Mouse (Mus musculus) G1E-ER4 (cell line): ENCODE measurements around the gene Zfp952. TPM values are rescaled to one million over a fixed set of nuclear protein-coding genes. Genes with fewer than 3 reads are reported as not detected.

Source experiments
- GATA1 ChIP-seq: IDR thresholded peaks from one replicate; pipeline ENCODE4 v1.8.0; 2012; ENCODE audit warnings: low read length, inconsistent platforms
- polyA plus RNA-seq: library from polyadenylated mRNA; stranded (reverse); fragments of >175 nt; gene quantifications from 2 replicates; pipeline ENCODE4 v1.2.3, GENCODE M21; 2012

Gene Zfp952
- polyA plus RNA-seq, result 0.13 and 0.15 TPM in 2 replicates

GRCm38 (mm10) chr17:32992699-32993474 is at the start of gene Zfp952:
Gene Zfp952, plus strand, starts transcription at chr17:32993129.
- no peak for TF ChIP-seq GATA1

- no peak for TF ChIP-seq GATA1
Observed at GRCm38 (mm10) chr17:32943661-32944060, 49.3 kb upstream of the Zfp952 start.

GRCm38 (mm10) chr17:32944402-32945035 is 48.4 kb upstream of the Zfp952 start:
- no peak for TF ChIP-seq GATA1

GRCm38 (mm10) chr17:32946716-32947115 is 46.2 kb upstream of the Zfp952 start:
- no peak for TF ChIP-seq GATA1

- no peak for TF ChIP-seq GATA1
Observed at GRCm38 (mm10) chr17:32947215-32947914, 45.6 kb upstream of the Zfp952 start, which contains the start of gene Cyp4f13. Gene Cyp4f13, minus strand, starts transcription at chr17:32947402.

- TF ChIP-seq GATA1, result no peak
Observed at GRCm38 (mm10) chr17:32950136-32950535, 42.8 kb upstream of the Zfp952 start.

GRCm38 (mm10) chr17:32951006-32951405 is 41.9 kb upstream of the Zfp952 start:
- no peak for TF ChIP-seq GATA1

GRCm38 (mm10) chr17:32951441-32951840 is 41.5 kb upstream of the Zfp952 start:
- TF ChIP-seq GATA1, result no peak

GRCm38 (mm10) chr17:32965253-32965622 is 27.7 kb upstream of the Zfp952 start:
- no peak for TF ChIP-seq GATA1

GRCm38 (mm10) chr17:32965623-32966290 is 27.2 kb upstream of the Zfp952 start, which contains the start of gene Zfp472:
Gene Zfp472, plus strand, starts transcription at chr17:32965814.
- TF ChIP-seq GATA1, result no peak

- no peak for TF ChIP-seq GATA1
Observed at GRCm38 (mm10) chr17:32981361-32981760, 11.6 kb upstream of the Zfp952 start.

- TF ChIP-seq GATA1, result no peak
Observed at GRCm38 (mm10) chr17:32986301-32986700, 6.6 kb upstream of the Zfp952 start.

GRCm38 (mm10) chr17:32991965-32992698 is 797 bp upstream of the Zfp952 start:
- no peak for TF ChIP-seq GATA1

- TF ChIP-seq GATA1, result no peak
Observed at GRCm38 (mm10) chr17:32998492-32998891, 5.6 kb downstream of the Zfp952 start.

- TF ChIP-seq GATA1, result no peak
Observed at GRCm38 (mm10) chr17:33008337-33008736, 15.4 kb downstream of the Zfp952 start.
